Mouse (Mus musculus) kidney, postnatal 10 days (tissue): ENCODE measurements around the gene Nol8.

Experiments
- DNase-seq: peaks from one replicate; pipeline ENCODE4 v3.0.0; 2021; ENCODE audit warnings: mixed read lengths

The Nol8 gene

DNA sequence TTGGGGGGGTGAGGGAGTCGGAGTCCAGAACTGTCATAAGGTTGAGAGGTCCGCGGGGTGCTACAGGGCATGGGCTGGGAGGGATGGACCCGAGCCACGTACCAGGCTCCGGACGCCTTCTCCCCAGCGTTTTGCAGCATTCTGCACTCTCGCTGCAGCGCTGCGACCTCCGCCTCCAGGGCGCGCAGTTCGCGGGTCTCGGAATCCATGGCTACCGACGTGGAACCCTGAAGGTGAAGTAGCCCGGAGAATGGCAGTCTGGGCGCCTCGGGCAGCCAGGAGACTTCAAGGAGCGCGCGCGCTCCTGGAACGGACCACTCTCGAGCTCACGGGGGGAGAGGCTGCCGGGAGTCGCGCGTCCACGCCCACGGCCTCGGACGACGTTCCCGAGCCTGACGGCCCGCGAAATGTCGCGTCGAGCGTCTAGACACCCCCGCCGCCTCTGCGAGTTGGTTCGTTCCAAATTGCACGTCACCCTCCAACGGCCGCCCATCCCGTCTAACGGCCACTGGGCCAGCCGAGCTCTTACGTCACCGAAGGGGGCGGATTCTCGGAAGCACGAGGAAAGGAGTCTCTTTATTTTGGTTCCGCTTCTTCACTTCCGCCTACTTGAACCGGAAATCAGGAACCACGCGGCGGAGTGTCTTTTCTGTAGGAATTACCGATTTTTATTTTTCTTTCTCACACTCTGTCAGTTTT, at the start of gene Nol8, which contains the start of gene Cenpp:
Nol8 (plus strand) TSS at position 598 of the 699 bp plus-strand sequence.
Cenpp (minus strand) TSS at position 305 of the 699 bp plus-strand sequence.
- DNase-seq = peak; percentile 100

DNA sequence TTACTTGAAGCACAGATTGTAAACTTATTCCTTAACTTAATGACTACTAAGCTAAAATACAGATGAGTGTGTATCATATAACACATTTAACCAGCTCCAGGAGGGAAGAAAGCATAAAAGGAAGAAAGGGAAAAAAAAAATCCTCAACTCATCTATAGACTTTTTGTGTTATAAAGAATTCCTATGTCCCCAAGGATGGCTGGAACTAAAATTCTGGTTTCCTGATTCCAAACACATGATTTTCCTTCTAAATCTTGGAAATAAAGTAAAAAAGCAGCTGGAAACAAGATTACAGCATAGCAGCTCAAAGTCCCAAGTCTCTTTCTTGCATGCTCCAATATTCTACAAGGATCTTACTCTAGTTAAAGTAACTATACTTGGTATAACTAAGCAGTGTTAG, 49.3 kb upstream of the Nol8 start:
- DNase-seq = no peak

GRCm38 (mm10) chr13:49607714-49608113, 45.2 kb upstream of the Nol8 start, which contains the start of gene Ogn:
Gene Ogn (plus strand): TSS chr13:49608046.
- peak; percentile 40 for DNase-seq

GRCm38 (mm10) chr13:49608589-49609322, 44.1 kb upstream of the Nol8 start:
- DNase-seq = no peak

DNA sequence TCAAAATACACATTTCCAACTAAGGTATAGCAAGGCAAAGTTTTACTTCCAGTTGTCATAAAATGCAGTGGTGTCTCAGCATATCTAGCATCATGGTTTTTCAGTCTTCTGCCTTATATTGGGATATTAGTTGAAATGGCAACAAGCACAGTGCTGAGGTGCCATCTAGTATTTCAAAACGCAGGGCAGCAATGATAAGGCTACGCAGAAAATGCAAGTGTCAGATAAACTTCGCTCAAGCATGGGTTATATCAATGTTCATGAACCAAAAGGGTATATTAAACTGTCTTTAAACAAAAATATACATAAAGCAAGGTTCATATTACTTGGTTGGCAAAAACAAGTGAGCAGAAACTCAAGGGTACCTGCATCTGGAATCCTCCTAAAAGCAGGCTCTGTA, 35.9 kb upstream of the Nol8 start:
- no peak for DNase-seq

GRCm38 (mm10) chr13:49618365-49618764, 34.5 kb upstream of the Nol8 start:
- no peak for DNase-seq

DNA sequence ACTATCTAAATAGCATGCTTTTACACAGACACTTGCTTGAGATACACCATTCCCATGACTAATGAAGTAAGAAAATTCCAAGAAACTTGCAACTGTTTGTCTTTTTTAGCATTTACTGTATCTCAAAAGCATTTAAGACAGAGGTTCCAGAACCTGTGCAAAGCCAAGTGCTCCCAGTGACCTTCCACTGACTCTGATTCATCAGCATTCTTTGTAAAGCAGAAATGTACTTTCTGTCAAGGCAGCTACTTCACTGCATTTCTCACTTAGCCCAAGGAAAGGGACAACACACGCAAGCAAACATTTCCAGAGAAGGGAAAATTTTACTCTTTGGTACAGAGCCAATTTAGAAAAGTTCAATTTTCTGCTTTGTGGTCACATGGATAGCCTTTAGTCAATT, 29.7 kb upstream of the Nol8 start:
- DNase-seq = no peak

DNA sequence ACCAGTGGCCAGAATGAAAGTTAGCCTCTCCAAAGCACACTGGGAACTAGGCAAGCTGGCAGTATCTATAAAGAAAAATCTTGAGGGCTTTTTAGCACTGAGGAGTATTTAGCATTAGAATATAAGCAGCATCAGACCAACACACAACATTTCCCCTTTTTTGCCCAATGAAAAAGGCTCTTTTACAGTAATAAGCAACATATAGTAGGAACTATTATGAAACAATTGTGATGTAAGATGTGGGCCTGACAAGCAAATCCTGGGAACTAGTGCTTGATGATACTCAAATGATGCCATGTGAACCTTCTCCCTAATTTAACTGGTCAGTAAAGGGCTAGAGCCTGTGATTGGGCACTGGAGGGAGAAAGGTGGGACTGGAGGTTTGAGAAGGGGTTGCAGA, 24.7 kb upstream of the Nol8 start:
- DNase-seq = no peak

DNA sequence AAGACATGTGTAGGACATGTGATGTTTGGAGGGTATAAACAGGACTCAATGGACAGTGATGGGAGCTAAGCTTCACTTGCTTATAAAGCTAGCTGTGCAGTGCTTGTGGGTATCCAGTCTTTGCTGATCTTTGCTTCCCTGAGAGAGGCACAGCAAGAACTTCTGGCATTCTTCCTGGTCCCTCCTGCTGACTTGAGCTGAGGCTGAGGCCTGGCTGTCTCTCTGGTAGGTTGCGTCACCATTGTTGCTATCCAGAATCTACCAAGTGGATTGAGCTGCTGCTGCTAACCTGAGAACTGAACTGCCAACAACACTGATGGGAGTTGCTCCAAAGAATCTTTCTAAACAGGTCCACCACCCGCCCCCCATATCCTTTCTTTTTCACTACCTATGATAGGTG, 23.8 kb upstream of the Nol8 start:
- DNase-seq = no peak

DNA sequence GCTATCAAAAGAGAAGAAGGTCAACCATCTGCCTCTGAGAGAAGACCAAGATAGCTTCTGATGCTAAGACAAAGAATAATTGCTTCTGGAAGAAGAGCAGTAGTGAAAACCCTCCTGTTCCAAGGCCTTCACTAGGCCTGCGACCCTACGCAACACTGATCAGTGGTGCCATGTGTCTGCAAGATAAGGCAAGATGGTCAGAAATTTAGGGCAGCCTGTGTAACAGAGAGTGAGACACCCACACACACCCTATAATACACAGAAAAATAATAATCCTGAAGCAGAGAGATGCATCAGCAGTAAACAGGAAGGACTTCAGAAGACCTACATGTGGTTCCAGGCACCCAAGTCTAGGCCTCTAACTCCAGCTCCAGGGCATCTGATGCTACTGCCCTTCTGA, 12.9 kb upstream of the Nol8 start:
- DNase-seq = no peak

DNA sequence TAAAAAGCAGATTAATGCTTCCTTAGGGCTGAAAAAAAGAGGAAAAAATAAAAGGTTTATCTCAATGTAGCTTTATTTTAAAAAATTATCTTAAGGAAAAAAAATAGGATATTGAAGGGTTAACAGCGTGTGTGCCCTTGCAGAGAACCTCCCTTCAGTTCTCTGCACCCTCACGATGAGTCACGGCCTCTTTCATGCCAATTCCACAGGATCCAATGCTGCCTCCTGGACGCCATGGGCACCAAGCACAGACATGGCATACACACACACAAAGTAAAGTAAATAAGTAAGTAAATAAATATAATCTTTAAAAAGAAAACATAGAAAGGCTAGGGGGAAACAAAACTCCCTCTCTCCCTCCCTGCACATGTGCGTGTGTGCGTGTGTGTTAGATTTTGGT, 10.2 kb upstream of the Nol8 start:
- no peak for DNase-seq

GRCm38 (mm10) chr13:49643669-49644362, 9.1 kb upstream of the Nol8 start:
- DNase-seq = no peak

- no peak for DNase-seq
Measured at GRCm38 (mm10) chr13:49644731-49645529, 7.9 kb upstream of the Nol8 start.

- DNase-seq = no peak
Measured at GRCm38 (mm10) chr13:49646019-49646418, 6.9 kb upstream of the Nol8 start.

DNA sequence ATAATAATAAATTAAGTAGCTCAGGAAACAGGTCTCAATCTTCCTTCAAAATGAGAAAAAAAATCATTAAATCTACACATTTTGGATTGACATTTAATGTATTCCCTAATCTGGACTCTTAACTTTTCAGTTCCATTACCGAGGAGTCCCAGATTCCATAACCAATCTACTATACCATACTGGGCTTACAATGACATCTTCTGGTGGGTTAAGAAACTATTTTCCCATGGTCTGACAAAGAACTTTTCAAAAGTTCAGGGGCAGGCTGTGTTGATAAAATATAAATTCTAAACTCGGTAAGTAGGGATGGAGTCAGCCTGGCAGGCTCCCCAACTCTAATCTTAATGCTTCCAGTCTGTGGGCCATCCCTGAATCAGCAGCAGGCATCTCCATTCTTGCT, 1.7 kb upstream of the Nol8 start:
- no peak for DNase-seq

GRCm38 (mm10) chr13:49651781-49652351, 1.0 kb upstream of the Nol8 start:
- no peak for DNase-seq

DNA sequence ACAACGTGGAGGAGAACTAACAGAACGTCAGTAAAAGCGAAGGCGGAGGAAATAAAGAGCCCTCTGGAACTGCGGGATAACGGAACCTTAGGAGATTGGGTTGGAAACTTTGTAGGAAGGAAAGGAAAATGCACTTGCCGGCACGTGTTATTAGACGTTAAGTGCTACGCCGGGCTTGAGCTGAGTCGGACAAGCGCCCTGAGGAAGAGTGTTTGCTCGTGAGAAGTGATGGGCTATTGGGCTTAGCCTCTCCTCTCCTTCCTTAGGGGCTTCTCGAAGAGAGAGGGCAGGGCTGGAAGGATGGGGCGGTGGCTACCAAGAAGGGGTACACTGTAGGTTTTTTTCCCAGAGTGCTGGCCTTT, 283 bp downstream of the Nol8 start:
- DNase-seq = peak; percentile 66

GRCm38 (mm10) chr13:49677793-49678192, 24.9 kb downstream of the Nol8 start:
- DNase-seq = no peak

GRCm38 (mm10) chr13:49681351-49682232, 28.7 kb downstream of the Nol8 start, which contains the start of gene Iars:
Gene Iars (plus strand): TSS chr13:49682100.
- DNase-seq = peak; percentile 99

GRCm38 (mm10) chr13:49682233-49682846, 29.5 kb downstream of the Nol8 start:
- peak; percentile 10 for DNase-seq

GRCm38 (mm10) chr13:49684266-49684665, 31.4 kb downstream of the Nol8 start:
- no peak for DNase-seq
